Mouse (Mus musculus): ENCODE data around the gene Jaml. TPM values are rescaled to one million over a fixed set of nuclear protein-coding genes. Genes with fewer than 3 reads are reported as not detected.
"Not testable (repeated sequence)": the region's sequence is repeated elsewhere in the genome, so short reads cannot be mapped to it uniquely, and the experiment has no call there.

The Jaml gene
- polyA plus RNA-seq (2015; fragmentation: Nextera tagmentation; extraction: Ambion mirVana): 0.27 and 0.51 TPM in 2 replicates

DNA sequence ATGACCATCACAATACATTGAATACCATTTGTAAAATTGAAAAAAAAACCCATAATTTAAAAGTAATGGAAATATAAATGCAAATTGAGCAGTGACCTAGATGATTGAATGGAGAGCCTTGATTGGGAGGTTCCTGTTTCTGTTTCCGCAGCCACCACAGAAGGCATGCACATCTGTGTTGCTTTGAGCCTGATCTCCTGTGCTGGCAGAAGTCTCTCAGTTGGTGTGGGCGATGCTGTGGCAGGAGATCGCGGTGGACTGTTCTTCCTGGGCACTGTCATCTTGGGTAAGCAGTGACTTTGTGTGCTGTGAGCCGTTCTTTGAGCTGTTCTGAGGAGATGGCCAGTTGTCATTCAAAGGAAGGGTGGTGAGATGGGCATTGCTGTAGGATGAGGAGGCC is at the start of gene Jaml:
TSS of gene Jaml (plus strand) at position 173 of the 400 bp plus-strand sequence.
- WGBS: 85% methylated on average over 5 of the region's 5 CpGs
- Histone ChIP-seq H3K27me3 (no peaks in the 10 kb centered on the region), H3K9me3 (no peaks in the 10 kb centered on the region), H3K4me3 (replicated peaks) (no peak within 1 kb of the TSS), H3K27ac (no peak within 1 kb of the TSS), H3K36me3 (no peaks in the 10 kb centered on the region), H3K4me2 (replicated peaks) (no peak within 1 kb of the TSS), H3K4me1 (replicated peaks) (no peaks in the 10 kb centered on the region), H3K9ac (replicated peaks) (no peak within 1 kb of the TSS)
- ATAC-seq: no peak

GRCm38 (mm10) chr9:45030341-45030740 is 48.6 kb upstream of the Jaml start:
- no peaks in the 10 kb centered on the region for H3K9me3 ChIP-seq
- H3K4me1 ChIP-seq (replicated peaks): no peaks in the 10 kb centered on the region
- H3K27me3 ChIP-seq: 0 out of 2 replicates have a peak, but pooled peaks cover 8% of the 10 kb centered on the region
- H3K4me2 ChIP-seq (replicated peaks): no peak overlapping the region
- H3K27ac ChIP-seq: no peak overlapping the region
- WGBS: 77% methylated on average over 6 of the region's 6 CpGs
- H3K4me3 ChIP-seq (replicated peaks): no peak overlapping the region
- no peak overlapping the region for H3K9ac ChIP-seq (replicated peaks)
- no peaks in the 10 kb centered on the region for H3K36me3 ChIP-seq
- ATAC-seq: no peak

GRCm38 (mm10) chr9:45032261-45032660 is 46.7 kb upstream of the Jaml start:
- no peak for ATAC-seq
- Histone ChIP-seq H3K4me3 (replicated peaks) (no peak overlapping the region), H3K27ac (no peak overlapping the region), H3K9me3 (no peaks in the 10 kb centered on the region), H3K36me3 (no peaks in the 10 kb centered on the region), H3K4me2 (replicated peaks) (no peak overlapping the region), H3K4me1 (replicated peaks) (no peaks in the 10 kb centered on the region), H3K9ac (replicated peaks) (no peak overlapping the region), H3K27me3 (peaks cover 8% of the 10 kb centered on the region; the same call in 1 of the 2 replicates)
- WGBS: 76% methylated on average over 2 of the region's 2 CpGs

DNA sequence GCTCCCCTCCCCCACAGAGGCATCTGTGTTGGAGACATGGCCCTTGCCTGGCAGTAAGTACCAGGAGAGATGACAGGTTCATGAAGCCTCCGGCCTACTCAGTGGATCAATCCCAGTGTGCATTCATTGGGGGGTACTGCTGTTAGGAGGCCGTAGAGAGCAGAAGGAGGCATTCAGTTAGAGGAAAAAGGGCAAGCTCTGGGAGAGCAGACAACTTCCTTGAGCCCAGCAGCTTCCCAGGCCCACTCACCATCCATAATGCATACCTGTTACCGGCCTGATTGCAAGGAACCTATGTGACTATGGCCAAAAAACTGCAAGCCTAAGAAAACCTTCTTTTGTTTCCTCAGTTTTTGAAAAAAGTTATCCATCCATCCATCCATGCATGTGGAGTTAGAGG is 44.5 kb upstream of the Jaml start:
- no peaks in the 10 kb centered on the region for H3K36me3 ChIP-seq
- H3K4me1 ChIP-seq (replicated peaks): no peaks in the 10 kb centered on the region
- no peak overlapping the region for H3K4me2 ChIP-seq (replicated peaks)
- no peak overlapping the region for H3K27ac ChIP-seq
- no peak for ATAC-seq
- no peak overlapping the region for H3K9ac ChIP-seq (replicated peaks)
- 81% methylated on average over 3 of the region's 3 CpGs for WGBS
- H3K27me3 ChIP-seq: peaks cover 29% of the 10 kb centered on the region
- no peak overlapping the region for H3K4me3 ChIP-seq (replicated peaks)
- no peaks in the 10 kb centered on the region for H3K9me3 ChIP-seq

- not testable (repeated sequence) for H3K36me3 ChIP-seq; H3K9me3 ChIP-seq; H3K4me3 ChIP-seq (replicated peaks); H3K27ac ChIP-seq; ATAC-seq; H3K9ac ChIP-seq (replicated peaks); H3K4me1 ChIP-seq (replicated peaks); H3K4me2 ChIP-seq (replicated peaks)
- 93% methylated on average over 1 of the region's 1 CpGs for WGBS
- H3K27me3 ChIP-seq: peaks cover 57% of the 10 kb centered on the region
These were observed 41.2 kb upstream of the Jaml start for GRCm38 (mm10) chr9:45037803-45038202.

- ATAC-seq: no peak
- WGBS: 69% methylated on average over 5 of the region's 5 CpGs
- H3K9me3 ChIP-seq: no peaks in the 10 kb centered on the region
- H3K4me2 ChIP-seq (replicated peaks): no peak within 1 kb of the TSS; the same call in 1 of the 2 replicates
- no peak within 1 kb of the TSS for H3K27ac ChIP-seq
- no peak within 1 kb of the TSS for H3K9ac ChIP-seq (replicated peaks)
- no peak within 1 kb of the TSS for H3K4me3 ChIP-seq (replicated peaks)
- H3K27me3 ChIP-seq: peaks cover 74% of the 10 kb centered on the region
- H3K36me3 ChIP-seq: no peaks in the 10 kb centered on the region
- peaks cover 7% of the 10 kb centered on the region; the same call in 1 of the 2 replicates for H3K4me1 ChIP-seq (replicated peaks)
These were observed 39.5 kb upstream of the Jaml start, which contains the start of gene Mpzl2 for GRCm38 (mm10) chr9:45039499-45039898. Mpzl2 (plus strand) TSS chr9:45039799.

- peaks cover 7% of the 10 kb centered on the region; the same call in 1 of the 2 replicates for H3K4me1 ChIP-seq (replicated peaks)
- H3K27ac ChIP-seq: no peak overlapping the region
- no peak overlapping the region; the same call in 1 of the 2 replicates for H3K4me2 ChIP-seq (replicated peaks)
- no peak overlapping the region for H3K9ac ChIP-seq (replicated peaks)
- WGBS: 16% methylated on average over 14 of the region's 14 CpGs
- H3K27me3 ChIP-seq: peaks cover 82% of the 10 kb centered on the region
- ATAC-seq: no peak
- H3K9me3 ChIP-seq: no peaks in the 10 kb centered on the region
- H3K4me3 ChIP-seq (replicated peaks): no peak overlapping the region
- no peaks in the 10 kb centered on the region for H3K36me3 ChIP-seq
These were observed 38.7 kb upstream of the Jaml start for GRCm38 (mm10) chr9:45040066-45040845.

DNA sequence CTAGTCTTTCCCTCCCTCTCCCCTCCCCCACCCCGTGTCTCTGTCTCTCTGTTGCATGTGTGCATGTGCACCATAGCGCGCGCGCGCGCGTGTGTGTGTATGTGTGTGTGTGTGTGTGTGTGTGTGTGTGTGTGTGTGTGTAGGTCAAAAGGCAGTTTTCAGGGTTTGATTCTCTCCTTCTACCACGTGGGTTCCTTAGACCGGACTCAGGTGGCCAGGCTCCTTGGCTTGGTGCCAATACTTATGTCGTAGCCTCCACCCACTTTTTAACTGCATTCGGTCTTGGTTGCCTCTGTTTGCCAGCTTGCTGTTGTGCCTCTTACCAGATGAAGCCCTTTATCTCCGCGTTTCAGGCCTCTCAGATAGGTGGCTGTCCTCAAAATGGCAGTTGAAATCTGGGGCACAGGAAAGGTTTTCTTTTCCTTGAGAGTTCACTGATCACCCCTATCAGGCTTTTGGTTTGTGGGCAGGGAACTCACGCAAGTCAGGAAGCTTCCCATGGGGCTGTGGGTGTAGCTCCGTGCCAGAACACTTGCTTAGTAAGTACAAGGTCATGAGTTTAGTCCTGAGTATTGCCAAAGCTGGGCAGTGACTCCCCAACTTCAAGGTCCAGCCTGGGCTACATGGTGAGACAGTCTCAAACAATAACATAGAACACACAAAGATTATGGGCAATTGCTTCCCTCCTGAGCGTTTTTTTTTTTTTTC is 37.7 kb upstream of the Jaml start:
- H3K27me3 ChIP-seq: peaks cover 80% of the 10 kb centered on the region
- H3K9ac ChIP-seq (replicated peaks): no peak overlapping the region
- H3K9me3 ChIP-seq: no peaks in the 10 kb centered on the region
- H3K4me3 ChIP-seq (replicated peaks): no peak overlapping the region
- H3K4me1 ChIP-seq (replicated peaks): peaks cover 7% of the 10 kb centered on the region; the same call in 1 of the 2 replicates
- H3K4me2 ChIP-seq (replicated peaks): peak overlapping the region; percentile 33
- WGBS: 35% methylated on average over 17 of the region's 17 CpGs
- no peak overlapping the region for H3K27ac ChIP-seq
- no peaks in the 10 kb centered on the region for H3K36me3 ChIP-seq
- ATAC-seq: no peak

DNA sequence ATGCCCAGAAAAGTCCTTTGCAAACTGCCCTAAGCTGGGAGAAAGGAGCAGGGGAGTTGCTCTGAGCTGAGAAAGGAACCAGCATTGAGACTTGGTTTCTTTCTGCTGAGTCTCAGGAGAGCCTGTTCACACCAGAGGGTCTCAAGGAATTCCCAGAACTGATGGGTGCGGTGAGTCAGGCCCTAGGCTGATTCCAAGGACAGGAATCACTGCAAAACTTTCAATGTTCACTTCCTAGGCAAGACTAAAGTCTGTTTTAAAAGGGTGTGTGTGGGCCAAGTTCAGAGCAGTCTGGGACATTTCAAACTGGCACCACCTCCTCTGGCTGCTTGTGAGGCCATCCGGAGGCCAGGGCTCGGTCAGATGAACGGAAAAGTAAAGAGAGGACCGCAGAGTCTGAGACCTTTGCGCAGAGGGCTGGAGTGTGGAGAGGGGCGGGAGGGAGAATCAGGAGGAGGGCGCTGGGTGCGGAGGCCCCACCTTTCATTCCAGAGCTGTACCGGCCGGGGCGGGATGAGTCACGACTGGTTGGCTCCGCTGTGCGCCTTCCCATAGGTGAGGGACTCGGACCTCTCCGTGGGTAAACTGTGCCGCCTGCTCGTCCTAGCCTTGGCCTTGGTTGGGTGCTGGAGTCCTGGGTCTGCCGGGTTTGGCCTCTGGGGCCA is 36.8 kb upstream of the Jaml start:
- H3K9me3 ChIP-seq: no peaks in the 10 kb centered on the region
- peaks cover 7% of the 10 kb centered on the region; the same call in 1 of the 2 replicates for H3K4me1 ChIP-seq (replicated peaks)
- H3K9ac ChIP-seq (replicated peaks): no peak overlapping the region
- 2% methylated on average over 20 of the region's 20 CpGs for WGBS
- ATAC-seq: no peak
- H3K4me2 ChIP-seq (replicated peaks): no peak overlapping the region
- peaks cover 84% of the 10 kb centered on the region for H3K27me3 ChIP-seq
- H3K36me3 ChIP-seq: no peaks in the 10 kb centered on the region
- H3K27ac ChIP-seq: no peak overlapping the region
- H3K4me3 ChIP-seq (replicated peaks): no peak overlapping the region

GRCm38 (mm10) chr9:45042947-45043346 is 36.0 kb upstream of the Jaml start:
- Histone ChIP-seq H3K9me3 (no peaks in the 10 kb centered on the region), H3K4me1 (replicated peaks) (peaks cover 7% of the 10 kb centered on the region; the same call in 1 of the 2 replicates), H3K4me3 (replicated peaks) (no peak overlapping the region), H3K27me3 (peaks cover 83% of the 10 kb centered on the region), H3K27ac (no peak overlapping the region), H3K9ac (replicated peaks) (no peak overlapping the region), H3K36me3 (no peaks in the 10 kb centered on the region), H3K4me2 (replicated peaks) (no peak overlapping the region)
- ATAC-seq: no peak
- under 1% methylated on average over 10 of the region's 10 CpGs for WGBS

GRCm38 (mm10) chr9:45046973-45047372 is 32.0 kb upstream of the Jaml start:
- 91% methylated on average over 16 of the region's 16 CpGs for WGBS
- Histone ChIP-seq H3K27ac (no peak overlapping the region), H3K9ac (replicated peaks) (no peak overlapping the region), H3K4me3 (replicated peaks) (no peak overlapping the region), H3K4me1 (replicated peaks) (peaks cover 7% of the 10 kb centered on the region; the same call in 1 of the 2 replicates), H3K27me3 (peaks cover 63% of the 10 kb centered on the region), H3K9me3 (no peaks in the 10 kb centered on the region), H3K36me3 (no peaks in the 10 kb centered on the region), H3K4me2 (replicated peaks) (no peak overlapping the region)
- ATAC-seq: no peak

DNA sequence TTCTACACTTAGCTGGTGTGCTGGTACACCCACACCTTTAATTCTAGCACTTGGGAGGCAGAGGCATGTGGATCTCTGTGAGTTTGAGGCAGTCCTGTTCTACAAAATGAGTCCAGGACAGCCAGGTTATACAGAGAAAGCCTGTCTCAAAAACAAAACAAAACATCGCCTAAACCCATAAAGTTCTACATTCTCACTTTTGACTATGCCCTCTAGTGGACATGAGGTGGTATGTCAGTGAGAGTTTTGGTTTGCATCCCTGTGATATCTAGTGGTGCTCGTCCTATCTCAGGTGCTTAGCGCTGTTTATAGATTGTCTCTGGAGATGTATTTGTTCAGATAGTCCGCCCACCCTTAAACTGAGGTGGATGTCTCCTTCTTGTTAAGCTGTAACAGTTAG is 30.5 kb upstream of the Jaml start:
- H3K36me3 ChIP-seq: no peaks in the 10 kb centered on the region
- ATAC-seq: no peak
- H3K9ac ChIP-seq (replicated peaks): no peak overlapping the region
- no peak overlapping the region for H3K4me2 ChIP-seq (replicated peaks)
- no peak overlapping the region for H3K4me3 ChIP-seq (replicated peaks)
- no peaks in the 10 kb centered on the region for H3K9me3 ChIP-seq
- H3K4me1 ChIP-seq (replicated peaks): no peaks in the 10 kb centered on the region
- peaks cover 57% of the 10 kb centered on the region for H3K27me3 ChIP-seq
- WGBS: 28% methylated on average over 4 of the region's 4 CpGs
- no peak overlapping the region for H3K27ac ChIP-seq
